ENCODE assay signal across 8 mouse cellular contexts in the genomic region with DNA sequence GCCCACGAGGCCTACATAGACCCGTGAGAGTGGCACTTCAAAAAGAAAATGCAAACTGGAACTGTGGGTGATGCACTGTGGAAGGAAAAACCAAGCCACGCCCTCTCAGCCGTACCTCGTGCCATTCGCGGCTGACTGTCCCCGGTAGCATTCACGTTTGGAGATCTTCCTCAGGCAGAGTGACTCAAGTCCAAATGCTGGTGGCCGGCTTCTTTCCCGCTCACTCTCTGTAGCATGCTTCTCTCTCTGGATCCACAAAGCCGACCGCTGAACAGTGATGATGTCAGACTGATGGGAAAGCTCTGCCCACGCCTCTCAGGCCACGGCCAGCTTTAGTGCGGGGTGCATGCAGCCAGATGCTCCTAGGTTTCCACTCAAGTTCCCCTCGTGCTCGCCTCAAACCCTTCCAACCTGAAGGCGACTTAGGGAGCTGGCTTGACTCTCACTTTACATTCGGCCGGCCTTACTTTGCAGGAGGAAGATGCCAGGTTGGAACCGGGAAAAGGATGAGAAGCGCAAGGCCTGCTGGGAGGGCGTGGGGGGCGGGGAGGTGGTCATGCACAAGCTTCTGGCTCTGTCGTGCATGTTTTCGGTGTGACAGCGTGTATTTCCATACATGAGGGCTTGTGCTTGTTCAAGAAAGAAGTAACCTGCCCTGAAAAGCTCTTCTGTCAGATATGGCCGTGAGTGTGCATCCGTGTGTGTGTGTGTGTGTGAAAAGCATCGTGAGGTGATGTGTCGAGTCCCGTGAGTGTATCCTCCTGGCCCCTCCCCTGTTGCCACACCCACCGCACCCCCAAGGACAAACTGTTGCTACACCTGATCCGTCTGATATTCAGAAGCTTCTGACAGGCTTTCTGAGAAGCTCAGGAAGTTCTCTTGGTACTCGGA. TPM values are rescaled to one million over a fixed set of nuclear protein-coding genes. Genes with fewer than 3 reads are reported as not detected.
DNase-seq lines count a peak whose midpoint lies in the region; ATAC-seq and TF ChIP-seq lines count a peak whose summit lies in the region.

No protein-coding gene starts in this region.

- peak overlapping the region; percentile 4; the same call in 1 of the 2 replicates for H3K4me3 ChIP-seq in liver, adult 2 months (ENCODE audit: insufficient read depth, low read depth, low read length)
- H3K4me3 ChIP-seq in brown adipose tissue, adult 24 weeks (ENCODE audit: insufficient read depth, low read depth, low read length): peak overlapping the region; percentile 53
- peak overlapping the region; percentile 7; the same call in 1 of the 2 replicates for H3K4me3 ChIP-seq in forebrain, postnatal 0 days (ENCODE audit: low read depth, low read length)
- peak overlapping the region; percentile 34 for H3K4me3 ChIP-seq in midbrain, embryonic 12.5 days

- ATAC-seq in forebrain, postnatal 0 days: 0 out of 2 replicates have a peak, but pooled peaks have one; percentile 16
- peak; percentile 42; the same call in 1 of the 2 replicates for ATAC-seq in midbrain, embryonic 12.5 days (ENCODE audit: low FRiP score, low read depth)

- no peak overlapping the region for H3K27ac ChIP-seq in liver, adult 2 months (replicated peaks; ENCODE audit: insufficient read depth, low read depth, low read length)
- no peak overlapping the region for H3K27ac ChIP-seq in brown adipose tissue, adult 24 weeks (replicated peaks; ENCODE audit: low read depth, low read length)
- 0 out of 2 replicates have a peak overlapping the region, but pooled peaks have one; percentile 35 for H3K27ac ChIP-seq in forebrain, postnatal 0 days (ENCODE audit: low read depth, low read length)
- H3K27ac ChIP-seq in midbrain, embryonic 12.5 days (replicated peaks): no peak overlapping the region

- TF ChIP-seq CTCF in liver, adult 2 months (IDR thresholded peaks at IDR 0.05; ENCODE audit: low read depth, low read length): no peak
- TF ChIP-seq CTCF in forebrain, postnatal 0 days (IDR thresholded peaks at IDR 0.05; ENCODE audit: low read depth): no peak

- no peaks in the 10 kb centered on the region for H3K4me1 ChIP-seq in liver, adult 2 months (ENCODE audit: control insufficient read depth, insufficient read depth, low read length)
- H3K4me1 ChIP-seq in brown adipose tissue, adult 24 weeks (ENCODE audit: control insufficient read depth, insufficient read depth, insufficient read length, low read length): peaks cover 5% of the 10 kb centered on the region; the same call in 1 of the 2 replicates
- no peaks in the 10 kb centered on the region for H3K4me1 ChIP-seq in forebrain, postnatal 0 days (ENCODE audit: insufficient read depth)
- peaks cover 8% of the 10 kb centered on the region; the same call in 1 of the 2 replicates for H3K4me1 ChIP-seq in midbrain, embryonic 12.5 days

- no peaks in the 10 kb centered on the region for H3K27me3 ChIP-seq in liver, adult 2 months (ENCODE audit: control insufficient read depth, insufficient read depth, low read length)
- no peaks in the 10 kb centered on the region for H3K27me3 ChIP-seq in forebrain, postnatal 0 days (ENCODE audit: insufficient read depth, low read length)
- H3K27me3 ChIP-seq in midbrain, embryonic 12.5 days: peaks cover 4% of the 10 kb centered on the region

- peak overlapping the region; percentile 39 for H3K4me2 ChIP-seq in forebrain, postnatal 0 days (ENCODE audit: low read depth)
- peak overlapping the region; percentile 51 for H3K4me2 ChIP-seq in midbrain, embryonic 12.5 days (replicated peaks)

- no peak for DNase-seq in liver, adult 2 months (ENCODE audit: extremely low read depth, low read depth, low spot score)
- DNase-seq in liver (no peak), adipocyte (ENCODE audit: low spot score) (no peak)
- peak; percentile 52 for DNase-seq in forebrain, postnatal 0 days
- DNase-seq in kidney, postnatal 14 days: peak; percentile 14
- no peak for DNase-seq in spleen, postnatal 14 days (ENCODE audit: low spot score in 2 of 2)

- WGBS in liver, adult 2 months: 54% methylated on average over 36 of the region's 36 CpGs
- WGBS in forebrain, postnatal 0 days: 38% methylated on average over 36 of the region's 36 CpGs
- WGBS in midbrain, embryonic 12.5 days: 35% methylated on average over 36 of the region's 36 CpGs

- H3K36me3 ChIP-seq in liver, adult 2 months (ENCODE audit: control insufficient read depth, insufficient read depth, low read length): no peaks in the 10 kb centered on the region
- no peaks in the 10 kb centered on the region for H3K36me3 ChIP-seq in forebrain, postnatal 0 days (ENCODE audit: insufficient read depth)
- no peaks in the 10 kb centered on the region for H3K36me3 ChIP-seq in midbrain, embryonic 12.5 days

- no peaks in the 10 kb centered on the region for H3K9me3 ChIP-seq in forebrain, postnatal 0 days (ENCODE audit: low read length)
- no peaks in the 10 kb centered on the region for H3K9me3 ChIP-seq in midbrain, embryonic 12.5 days

- no peak overlapping the region for H3K9ac ChIP-seq in liver, adult 2 months (ENCODE audit: low read depth, low read length)
- 0 out of 2 replicates have a peak overlapping the region, but pooled peaks have one; percentile 18 for H3K9ac ChIP-seq in forebrain, postnatal 0 days
- peak overlapping the region; percentile 44; the same call in 1 of the 2 replicates for H3K9ac ChIP-seq in midbrain, embryonic 12.5 days (replicated peaks)

- H3K79me2 ChIP-seq in liver, adult 2 months (ENCODE audit: control insufficient read depth, insufficient read depth, low read length): no peaks in the 10 kb centered on the region

- TF ChIP-seq POLR2A in liver, adult 2 months (IDR thresholded peaks at IDR 0.05; ENCODE audit: extremely low read depth, insufficient read depth, low read length): no peak

RNA-seq across cellular contexts. Expression of gene Enoph1, which starts 39.5 kb away (rescaled TPM):
- 5.9 and 6.2 TPM in 2 replicates for total RNA-seq in liver, adult 2 months (2014; rRNA removed)
- 6.2 and 7.3 TPM in 2 replicates for polyA plus RNA-seq in liver, adult 2 months (2012; rRNA removed)
- 6.6 and 7.1 TPM in 2 replicates for polyA plus RNA-seq in brown adipose tissue, adult 24 weeks (2012; ENCODE audit: insufficient read depth, insufficient read length, missing spikeins)
- total RNA-seq in forebrain, postnatal 0 days (2014; rRNA removed): 66.5 and 67.6 TPM in 2 replicates
- polyA plus RNA-seq in forebrain, postnatal 0 days (2015; fragmentation: Nextera tagmentation; extraction: Ambion mirVana): 49.7 and 58.6 TPM in 2 replicates
- polyA plus RNA-seq in midbrain, embryonic 12.5 days (2016; fragmentation: Nextera tagmentation; extraction: Ambion mirVana): 39.2 and 39.9 TPM in 2 replicates

RNA-seq across cellular contexts. Expression of gene Hnrnpdl, which starts 39.8 kb away (rescaled TPM):
- 46.9 and 51.4 TPM in 2 replicates for total RNA-seq in liver, adult 2 months (2014; rRNA removed)
- 22.5 and 28.9 TPM in 2 replicates for polyA plus RNA-seq in liver, adult 2 months (2012; rRNA removed)
- polyA plus RNA-seq in brown adipose tissue, adult 24 weeks (2012; ENCODE audit: insufficient read depth, insufficient read length, missing spikeins): 37.4 and 60.5 TPM in 2 replicates
- 176 and 207 TPM in 2 replicates for total RNA-seq in forebrain, postnatal 0 days (2014; rRNA removed)
- polyA plus RNA-seq in forebrain, postnatal 0 days (2015; fragmentation: Nextera tagmentation; extraction: Ambion mirVana): 236 and 246 TPM in 2 replicates
- 288 and 290 TPM in 2 replicates for polyA plus RNA-seq in midbrain, embryonic 12.5 days (2016; fragmentation: Nextera tagmentation; extraction: Ambion mirVana)

Comparison
In these comparisons a context has a peak if more than half of its experiments do, and no peak if none do; other contexts are left out.
1. DNase-seq: peak in forebrain, postnatal 0 days (single experiment) and kidney, postnatal 14 days (single experiment); none in liver, adult 2 months (single experiment), liver (single experiment), adipocyte (single experiment) and spleen, postnatal 14 days (0 of 2).
2. Peak in every context shown above with its lines, with median percentiles within 50 percentile points of each other: H3K4me3 ChIP-seq.